Mouse (Mus musculus) lung, postnatal 14 days (tissue): ENCODE data around the gene Tmed1.
"Not testable (repeated sequence)": the region's sequence is repeated elsewhere in the genome, so short reads cannot be mapped to it uniquely, and the experiment has no call there.

ENCODE experiments used
- DNase-seq: peaks from one replicate; pipeline ENCODE4 v3.0.0; 2021

The Tmed1 gene

DNA sequence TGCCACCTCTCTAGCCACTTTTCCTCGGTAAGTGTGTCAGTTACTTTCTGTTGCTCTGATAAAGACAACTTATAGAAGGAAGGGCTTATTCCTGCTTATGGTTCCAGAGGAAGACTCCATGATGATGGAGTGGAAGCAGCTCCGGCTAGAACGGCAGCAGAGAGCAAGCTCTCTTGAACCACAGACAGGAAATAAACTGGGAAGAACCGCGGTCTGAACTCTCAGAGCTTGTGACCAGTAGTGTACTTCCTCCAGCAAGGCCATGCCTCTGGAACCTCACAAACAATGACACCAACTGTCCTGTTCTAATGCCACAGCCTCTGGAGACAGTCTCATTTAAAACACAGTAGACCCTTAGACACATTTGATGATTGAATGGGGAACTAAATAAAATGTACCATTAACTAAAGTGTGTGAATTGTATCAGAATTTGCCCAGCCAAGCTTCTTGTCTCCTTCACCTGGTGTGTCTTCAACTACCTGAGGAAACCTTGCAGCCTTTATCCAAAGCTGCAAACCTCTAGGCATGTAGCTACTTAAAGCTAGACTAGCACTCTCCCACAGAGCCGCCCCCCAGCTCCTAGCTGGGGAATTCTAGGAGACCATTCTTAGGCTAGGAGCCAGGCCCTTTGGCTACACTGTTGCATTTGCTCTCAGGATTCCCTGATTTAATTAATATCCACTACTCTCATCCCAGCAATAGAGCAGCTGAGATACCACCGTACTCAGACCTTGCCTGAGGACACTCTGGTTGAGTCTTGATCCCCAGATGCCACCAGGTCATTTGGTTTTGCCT, 15.3 kb upstream of the Tmed1 start:
- no peak for DNase-seq

DNA sequence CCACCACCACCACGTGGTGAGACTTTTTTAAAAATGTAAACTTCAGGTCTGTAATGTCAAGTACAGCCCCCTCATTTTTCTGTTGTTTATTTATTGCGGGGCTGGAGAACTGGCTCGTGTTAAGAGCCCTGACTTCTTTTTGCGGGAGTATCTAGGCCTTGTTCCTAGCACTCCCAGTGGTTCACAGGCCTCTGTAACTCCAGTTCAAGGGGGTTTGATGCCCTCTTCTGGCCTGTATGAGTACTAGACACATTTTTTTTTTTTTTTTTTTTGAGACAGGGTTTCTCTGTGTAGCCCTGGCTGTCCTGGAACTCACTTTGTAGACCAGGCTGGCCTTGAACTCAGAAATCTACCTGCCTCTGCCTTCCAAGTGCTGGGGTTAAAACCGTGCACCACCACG, 8.6 kb upstream of the Tmed1 start:
- not testable (repeated sequence) for DNase-seq

GRCm38 (mm10) chr9:21517947-21518495, 8.0 kb upstream of the Tmed1 start:
- DNase-seq: no peak

DNA sequence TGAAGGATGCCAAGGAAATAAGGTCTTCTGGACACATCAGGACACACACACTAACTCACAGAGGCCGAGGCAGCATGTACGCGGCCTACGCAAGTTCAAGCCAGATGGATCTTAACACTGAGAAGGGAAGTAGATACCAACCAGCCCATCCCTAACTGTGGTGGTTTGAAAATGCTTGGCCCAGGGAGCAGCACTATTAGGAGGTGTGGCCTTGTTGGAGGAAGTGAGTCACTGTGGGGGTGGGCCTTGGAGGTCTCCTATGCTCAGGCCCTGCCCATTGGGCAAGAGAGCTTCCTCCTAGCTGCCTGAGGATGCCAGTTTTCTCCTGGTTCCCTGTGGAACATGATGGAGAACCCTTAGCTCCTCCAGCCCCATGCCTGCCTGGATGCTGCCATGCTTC, 3.4 kb upstream of the Tmed1 start:
- DNase-seq: no peak

- no peak for DNase-seq
Observed at GRCm38 (mm10) chr9:21511052-21511451, 1.0 kb upstream of the Tmed1 start.

- DNase-seq: no peak
Observed at GRCm38 (mm10) chr9:21510689-21511015, 600 bp upstream of the Tmed1 start.

GRCm38 (mm10) chr9:21508871-21509404, 1.1 kb downstream of the Tmed1 start:
- DNase-seq: no peak

GRCm38 (mm10) chr9:21507753-21508430, 2.2 kb downstream of the Tmed1 start:
- DNase-seq: no peak

DNA sequence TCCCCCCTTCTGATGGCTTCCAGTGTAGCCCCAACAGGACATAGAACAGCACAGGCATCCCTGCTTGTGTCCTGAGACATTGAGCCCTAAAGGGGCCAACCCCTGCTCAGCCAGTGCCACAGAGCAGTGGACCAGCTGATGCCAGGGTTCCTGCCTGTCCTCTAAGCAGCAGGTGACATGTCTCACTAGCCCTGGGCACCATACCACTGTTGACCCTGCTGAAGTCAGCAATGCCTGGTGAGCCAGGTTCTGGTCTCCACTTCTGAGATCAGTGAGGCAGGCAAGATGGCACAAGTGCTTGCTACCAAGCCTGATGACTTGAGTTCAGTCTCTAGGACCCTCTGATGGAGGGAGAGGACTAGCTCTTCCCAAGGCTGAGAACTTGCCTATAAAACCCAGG, 4.3 kb downstream of the Tmed1 start:
- no peak for DNase-seq

DNA sequence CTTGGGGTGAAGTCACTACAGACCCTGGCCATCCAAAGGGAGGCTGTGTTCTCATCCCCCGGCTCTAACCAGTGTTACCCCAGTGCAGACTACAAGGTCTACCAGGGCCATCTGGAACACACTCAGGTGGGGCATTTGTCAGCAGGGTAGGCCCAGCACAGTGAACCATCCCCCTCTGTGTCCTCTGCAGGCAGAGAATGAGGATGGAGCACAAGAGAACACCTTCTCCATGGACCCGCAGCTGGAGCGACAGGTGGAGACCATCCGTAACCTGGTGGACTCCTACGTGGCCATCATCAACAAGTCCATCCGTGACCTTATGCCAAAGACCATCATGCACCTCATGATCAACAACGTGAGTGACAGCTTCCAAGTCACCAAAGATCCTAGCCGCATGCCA, 6.7 kb downstream of the Tmed1 start:
- DNase-seq: no peak

- DNase-seq: no peak
Observed at GRCm38 (mm10) chr9:21498284-21498902, 11.7 kb downstream of the Tmed1 start.

DNA sequence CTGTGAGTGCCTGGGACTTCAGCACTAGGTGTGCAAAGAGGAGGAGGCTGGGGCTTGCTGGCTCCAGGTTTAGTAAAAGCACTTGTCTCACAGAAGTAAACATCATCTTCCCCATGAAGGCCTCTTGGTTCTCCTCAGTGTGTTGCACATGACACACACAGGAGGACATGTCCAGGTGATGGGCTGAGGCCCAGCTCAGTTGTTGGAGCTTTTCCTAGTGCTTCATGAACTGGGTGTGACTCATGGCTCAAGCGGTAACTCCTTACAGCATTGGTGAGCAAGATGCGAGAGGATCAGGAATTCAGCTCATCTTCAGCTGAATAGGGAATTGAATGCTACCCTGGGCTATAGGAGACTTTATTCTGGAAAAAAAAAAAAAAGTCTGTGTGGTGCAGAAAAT, 12.4 kb downstream of the Tmed1 start:
- no peak for DNase-seq

DNA sequence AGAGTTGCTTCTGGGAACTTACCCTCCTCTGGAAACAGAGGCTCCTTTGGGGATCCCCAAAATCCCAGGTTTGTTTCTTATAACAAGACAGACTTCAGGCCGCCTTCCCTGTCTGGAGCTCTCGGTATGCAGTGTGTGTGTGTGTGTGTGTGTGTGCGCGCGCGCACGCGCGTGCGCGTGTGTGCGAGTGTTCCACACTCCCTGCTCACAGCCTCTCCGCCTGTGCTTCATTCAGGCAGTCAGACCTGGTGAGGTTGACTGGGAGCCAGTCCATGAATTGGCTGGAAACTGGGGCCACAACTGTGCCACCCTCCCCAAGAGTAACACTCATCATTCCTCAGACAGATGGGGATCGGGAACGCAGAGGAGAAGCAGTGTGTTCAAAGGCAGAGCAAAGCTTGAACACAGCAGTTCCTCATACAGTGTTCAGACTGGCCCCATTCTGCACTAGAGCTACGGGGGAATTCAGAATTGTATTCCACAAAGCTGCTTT, 13.0 kb downstream of the Tmed1 start:
- no peak for DNase-seq

GRCm38 (mm10) chr9:21496308-21497049, 13.6 kb downstream of the Tmed1 start:
- peak; percentile 24 for DNase-seq

GRCm38 (mm10) chr9:21494726-21495125, 15.3 kb downstream of the Tmed1 start:
- DNase-seq: no peak

- no peak for DNase-seq
Observed at GRCm38 (mm10) chr9:21493907-21494306, 16.1 kb downstream of the Tmed1 start.

GRCm38 (mm10) chr9:21490696-21491095, 19.4 kb downstream of the Tmed1 start:
- DNase-seq: no peak

- not testable (repeated sequence) for DNase-seq
Observed at GRCm38 (mm10) chr9:21488246-21488645, 21.8 kb downstream of the Tmed1 start.

DNA sequence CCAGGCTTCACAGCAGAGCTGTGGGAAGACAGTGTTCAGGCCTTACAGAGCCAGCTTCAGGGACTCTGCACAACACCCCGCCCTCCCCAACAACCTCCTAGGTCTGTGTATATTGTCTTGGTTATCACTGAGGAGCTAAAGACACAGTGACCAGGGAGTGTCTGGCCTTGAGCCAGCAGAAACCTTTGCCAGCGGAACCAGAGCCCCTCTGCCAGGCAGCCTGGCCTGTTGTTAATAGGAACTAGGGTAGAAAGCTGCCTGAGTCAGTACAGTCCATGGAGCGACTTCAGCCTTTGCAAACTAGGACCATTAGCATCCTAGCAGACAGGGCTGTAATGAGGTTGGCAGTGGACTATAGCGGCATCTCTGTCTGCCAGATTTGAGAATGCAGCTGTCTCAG, 26.0 kb downstream of the Tmed1 start:
- DNase-seq: no peak

DNA sequence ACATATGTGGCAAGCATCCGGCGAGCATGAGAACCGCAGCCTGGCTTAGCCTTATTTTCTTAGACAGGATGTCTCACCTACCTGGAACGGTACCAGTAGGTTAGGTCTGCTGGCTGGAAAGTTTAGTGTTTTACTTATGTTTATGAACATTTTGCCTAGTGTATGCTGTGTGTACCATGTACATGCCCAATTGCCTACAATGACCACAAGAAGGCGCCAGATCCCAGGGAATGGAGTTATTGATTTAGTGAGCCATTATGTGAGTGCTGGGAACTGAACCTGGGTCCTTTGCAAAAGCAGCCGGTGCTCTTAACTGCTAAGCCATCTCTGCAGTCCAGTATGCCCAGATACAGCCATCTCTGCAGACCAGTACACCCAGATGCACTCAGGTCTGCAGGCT, 32.3 kb downstream of the Tmed1 start:
- no peak for DNase-seq

- no peak for DNase-seq
Observed at GRCm38 (mm10) chr9:21472913-21473312, 37.1 kb downstream of the Tmed1 start.
